Mouse (Mus musculus) bone marrow, adult 2 months (tissue): ENCODE results near the gene Masp1.

Experiments used
- CTCF ChIP-seq: fragments of 200-500 bp; IDR thresholded peaks from 2 replicates; pipeline ENCODE4 v1.5.1; 2011; ENCODE audit warnings: low read length, control low read depth; ENCODE audit not compliant: control insufficient read depth, insufficient read depth
- POLR2A ChIP-seq: fragments of 200-500 bp; IDR thresholded peaks from 2 replicates; pipeline ENCODE4 v1.6.1; 2011; ENCODE audit warnings: low read depth, mild to moderate bottlenecking, control low read depth, low read length, borderline replicate concordance; ENCODE audit not compliant: control insufficient read depth

GRCm38 (mm10) chr16:23423825-23424224 lies 96.8 kb downstream of the Masp1 start:
- no peak for TF ChIP-seq CTCF
- TF ChIP-seq POLR2A: no peak
